Mouse (Mus musculus) erythroblast, embryonic 14.5 days (primary cell): ENCODE measurements around the gene Ugt2a1.

Experiments used
- GATA1 ChIP-seq: IDR thresholded peaks from 2 replicates; pipeline ENCODE4 v1.6.1; 2012; ENCODE audit warnings: low read length, inconsistent platforms, mixed read lengths
- TAL1 ChIP-seq: IDR thresholded peaks from 3 replicates; pipeline ENCODE4 v1.6.1; 2012; ENCODE audit warnings: low read length, inconsistent platforms, mixed read lengths

DNA sequence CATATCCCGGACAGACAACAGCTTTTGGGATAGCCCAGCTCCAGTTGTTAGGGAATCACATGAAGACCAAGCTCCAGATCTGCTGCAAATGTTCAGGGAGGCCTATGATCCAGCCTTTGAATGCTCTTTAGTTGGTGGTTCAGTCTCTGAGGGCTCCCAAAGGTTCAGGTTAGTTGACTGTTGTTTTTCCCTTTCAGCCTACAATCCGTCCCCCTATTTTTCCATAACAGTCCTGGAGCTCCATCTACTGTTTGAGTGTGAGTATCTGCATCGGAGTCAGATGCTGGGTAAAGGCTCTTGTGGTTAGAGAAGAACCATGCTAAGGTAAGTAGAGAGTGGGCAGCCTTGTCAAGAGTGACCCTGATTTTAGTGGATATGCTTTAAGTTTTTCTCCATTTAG lies 54.4 kb downstream of the Ugt2a1 start:
- no peak for TF ChIP-seq TAL1
- no peak for TF ChIP-seq GATA1
